Mouse (Mus musculus) thymus, postnatal 10 days (tissue): ENCODE data around the gene Myh2.

Experiments used
- DNase-seq, 2 experiments: peaks; one replicate each; pipeline ENCODE4 v3.0.0; 2021; ENCODE audit warnings: low spot score in 2 of 2

Gene Myh2

GRCm38 (mm10) chr11:67237481-67238079, 66.8 kb downstream of the Myh2 start, which contains the start of gene Myh4:
Gene Myh4 (plus strand): TSS chr11:67238029.
- no peak for DNase-seq

DNA sequence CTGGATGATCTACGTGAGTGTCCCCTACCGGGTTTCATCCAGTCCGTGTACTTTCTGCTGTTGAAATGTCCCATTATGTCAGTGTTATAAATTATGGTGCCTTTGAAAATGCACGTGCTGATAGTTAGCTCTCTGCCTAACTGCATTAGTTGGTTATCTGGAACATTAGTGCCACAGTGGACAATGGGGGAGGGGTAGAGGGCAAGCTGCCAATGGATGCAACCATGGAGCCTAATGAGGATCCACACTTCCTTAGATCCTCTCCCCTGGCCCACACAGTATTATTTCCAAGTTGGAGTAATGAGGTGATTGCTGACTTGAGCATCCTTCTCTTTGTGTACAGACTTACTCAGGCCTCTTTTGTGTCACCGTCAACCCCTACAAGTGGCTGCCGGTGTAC, 70.2 kb downstream of the Myh2 start:
- DNase-seq = no peak
